Mouse (Mus musculus) cerebellum, adult 2 months (tissue): ENCODE results near the gene Cenpl.

Source experiments
- CTCF ChIP-seq: fragments of 200-500 bp; IDR thresholded peaks from 2 replicates; pipeline ENCODE4 v1.5.1; 2011; ENCODE audit warnings: low read depth, mild to moderate bottlenecking, control low read depth, low read length, moderate library complexity, borderline replicate concordance; ENCODE audit not compliant: insufficient read depth
- POLR2A ChIP-seq: fragments of 200-500 bp; IDR thresholded peaks from 2 replicates; pipeline ENCODE4 v1.6.1; 2011; ENCODE audit warnings: low read length, control low read depth, borderline replicate concordance; ENCODE audit not compliant: insufficient read depth

DNA sequence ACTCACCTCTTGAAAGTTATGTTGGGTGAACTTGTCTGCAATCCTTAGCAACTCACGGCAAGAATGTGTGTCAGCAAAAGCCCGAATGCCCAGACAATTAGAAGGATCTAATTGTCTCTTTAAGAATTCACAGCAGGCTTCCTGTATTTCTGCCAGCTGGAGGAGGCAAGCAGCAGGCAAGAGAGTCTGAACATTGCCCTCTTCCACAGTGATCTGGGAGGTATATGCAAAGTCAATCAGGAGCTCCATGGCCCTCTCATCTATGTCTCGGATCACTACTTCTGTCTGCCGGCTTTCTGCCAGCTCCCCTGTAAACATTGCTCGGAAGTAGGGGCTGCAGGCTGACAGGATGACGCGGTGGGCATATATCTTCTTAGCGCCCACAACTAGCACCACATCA, 38.7 kb downstream of the Cenpl start:
- TF ChIP-seq CTCF, result no peak
- no peak for TF ChIP-seq POLR2A
